Mouse (Mus musculus) liver, embryonic 14.5 days (tissue): Measurements from ENCODE around the gene Rplp2. TPM values are rescaled to one million over a fixed set of nuclear protein-coding genes. Genes with fewer than 3 reads are reported as not detected.

Source experiments
- ATAC-seq: fragments of 200-750 bp; cut with Nextera tagmentation; 2 replicates; pipeline ENCODE4 v1.8.0; 2017; ENCODE audit warnings: moderate number of reproducible peaks, mild to moderate bottlenecking, moderate library complexity; ENCODE audit not compliant: insufficient read depth
- DNase-seq, 3 experiments: peaks; one replicate each; pipeline ENCODE4 v3.0.0-alpha.2; 2012 to 2013; ENCODE audit warnings: low read depth in 3 of 3, low spot score in 3 of 3
- H3K27ac ChIP-seq: fragments of 300-500 bp; sonication (generic); 2 replicates; pipeline ENCODE4 v1.5.1; 2014; ENCODE audit warnings: moderate library complexity, mild to moderate bottlenecking, control low read depth, inconsistent platforms
- H3K27me3 ChIP-seq: fragments of 300-500 bp; sonication (generic); 2 replicates; pipeline ENCODE4 v1.6.1; 2014; ENCODE audit warnings: mild to moderate bottlenecking, low read length, moderate library complexity; ENCODE audit not compliant: control insufficient read depth, insufficient read depth
- H3K36me3 ChIP-seq: fragments of 300-500 bp; sonication (generic); replicated peaks from 2 replicates; pipeline ENCODE4 v1.6.1; 2014; ENCODE audit warnings: low read depth; ENCODE audit not compliant: control insufficient read depth, insufficient read depth
- H3K4me1 ChIP-seq, 2 experiments: fragments of 200-500 bp in 1 of 2; fragments of 300-500 bp in 1 of 2; sonication (generic) in 1 of 2; replicated peaks; 2 replicates each; pipeline ENCODE4 v1.6.1; 2012 to 2014; ENCODE audit warnings: antibody characterized with exemption in 1 of 2, inconsistent platforms in 1 of 2, low read length in 1 of 2; ENCODE audit not compliant: control insufficient read depth in 2 of 2, insufficient read depth in 2 of 2
- H3K4me2 ChIP-seq: fragments of 300-500 bp; sonication (generic); 2 replicates; pipeline ENCODE4 v1.6.1; 2014; ENCODE audit warnings: low read depth, mild to moderate bottlenecking, control low read depth, moderate library complexity
- H3K4me3 ChIP-seq, 2 experiments: fragments of 200-500 bp in 1 of 2; fragments of 300-500 bp in 1 of 2; sonication (generic) in 1 of 2; 2 replicates each; pipeline ENCODE4 v1.5.1; 2012 to 2014; ENCODE audit warnings: low read depth in 2 of 2, low read length in 2 of 2, mild to moderate bottlenecking in 2 of 2, control low read depth in 1 of 2, inconsistent platforms in 1 of 2, moderate library complexity in 1 of 2; ENCODE audit not compliant: insufficient read depth in 1 of 2
- H3K9ac ChIP-seq: fragments of 300-500 bp; sonication (generic); replicated peaks from 2 replicates; pipeline ENCODE4 v1.6.1; 2014; ENCODE audit warnings: mild to moderate bottlenecking, control low read depth, moderate library complexity
- H3K9me3 ChIP-seq: fragments of 300-500 bp; sonication (generic); 2 replicates; pipeline ENCODE4 v1.6.1; 2016; ENCODE audit warnings: low read length, mixed read lengths; ENCODE audit not compliant: control insufficient read depth
- CTCF ChIP-seq: IDR thresholded peaks from 2 replicates; pipeline ENCODE4 v1.5.1; 2016; ENCODE audit warnings: antibody characterized with exemption, low read depth, control low read depth
- EP300 ChIP-seq: IDR thresholded peaks from 2 replicates; pipeline ENCODE4 v1.6.1; 2016; ENCODE audit warnings: antibody characterized with exemption, low read depth
- WGBS: fragments of 180-500 bp; shearing (Covaris S2); extraction: QIAGEN DNeasy Blood & Tissue Kit; methylation state at CpG from one replicate; pipeline ENCODE4 v1.1.7; 2014; ENCODE audit not compliant: insufficient replicate concordance; 5-methylcytosine and 5-hydroxymethylcytosine counted together
- polyA plus RNA-seq, 2 experiments: library from polyadenylated mRNA; depleted of rRNA in 1 of 2; stranded (reverse) in 1 of 2; unstranded in 1 of 2; fragments of >200 nt; fragmentation: Nextera tagmentation in 1 of 2; extraction: Ambion mirVana in 1 of 2; gene quantifications; 2 replicates each; pipeline versions ENCODE4 v1.2.1 to v1.2.3; 2012 to 2014

Gene Rplp2
- polyA plus RNA-seq, 2 experiments = 661 to 942 TPM

- Histone ChIP-seq H3K9ac (no peak overlapping the region), H3K36me3 (peaks cover 8% of the 10 kb centered on the region), H3K27me3 (no peaks in the 10 kb centered on the region), H3K4me2 (peak overlapping the region; percentile 86), H3K9me3 (no peaks in the 10 kb centered on the region), H3K4me1 (peaks cover 8 to 24% of the 10 kb centered on the region in 2 experiments), H3K4me3 (peak overlapping the region in 1 of 2 experiments; percentile 39; a peak in 1 of 4 replicates), H3K27ac (no peak overlapping the region)
- no peak for DNase-seq
- TF ChIP-seq CTCF = no peak
- no peak for TF ChIP-seq EP300
- WGBS = 79% methylated on average over 15 of the region's 15 CpGs
- no peak for ATAC-seq
Observed at GRCm38 (mm10) chr7:141433517-141434400, 13.4 kb upstream of the Rplp2 start.

GRCm38 (mm10) chr7:141434464-141434863, 12.7 kb upstream of the Rplp2 start:
- 39% methylated on average over 8 of the region's 8 CpGs for WGBS
- no peaks in the 10 kb centered on the region for H3K27me3 ChIP-seq
- no peak overlapping the region; the same call in 1 of the 2 replicates for H3K9ac ChIP-seq
- H3K27ac ChIP-seq = no peak overlapping the region
- TF ChIP-seq EP300 (no peak), CTCF (no peak)
- DNase-seq (no peak), ATAC-seq (no peak)
- no peaks in the 10 kb centered on the region for H3K9me3 ChIP-seq
- H3K4me1 ChIP-seq = peaks cover 8 to 24% of the 10 kb centered on the region in 2 experiments
- peak overlapping the region; percentile 34 to 39 for H3K4me3 ChIP-seq
- peaks cover 14% of the 10 kb centered on the region for H3K36me3 ChIP-seq
- peak overlapping the region; percentile 86 for H3K4me2 ChIP-seq

GRCm38 (mm10) chr7:141435129-141435855, 11.9 kb upstream of the Rplp2 start:
- H3K36me3 ChIP-seq = peaks cover 22% of the 10 kb centered on the region
- peak overlapping the region; percentile 14 for H3K9ac ChIP-seq
- peak overlapping the region; percentile 86 for H3K4me2 ChIP-seq
- H3K9me3 ChIP-seq = no peaks in the 10 kb centered on the region
- H3K27ac ChIP-seq = 0 out of 2 replicates have a peak overlapping the region, but pooled peaks have one; percentile 6
- ATAC-seq (peak; percentile 63), DNase-seq (peak; percentile 73 to 77 (median 76))
- no peaks in the 10 kb centered on the region for H3K27me3 ChIP-seq
- TF ChIP-seq CTCF (no peak), EP300 (no peak)
- peaks cover 8 to 24% of the 10 kb centered on the region in 2 experiments for H3K4me1 ChIP-seq
- WGBS = 3% methylated on average over 17 of the region's 17 CpGs
- peak overlapping the region; percentile 34 to 39 for H3K4me3 ChIP-seq

- 0 out of 2 replicates have a peak overlapping the region, but pooled peaks have one; percentile 6 for H3K27ac ChIP-seq
- DNase-seq (no peak), ATAC-seq (no peak)
- no peaks in the 10 kb centered on the region for H3K9me3 ChIP-seq
- TF ChIP-seq EP300 (no peak), CTCF (no peak)
- H3K9ac ChIP-seq = no peak overlapping the region
- WGBS = 65% methylated on average over 9 of the region's 9 CpGs
- peaks cover 8 to 24% of the 10 kb centered on the region in 2 experiments for H3K4me1 ChIP-seq
- peaks cover 29% of the 10 kb centered on the region for H3K36me3 ChIP-seq
- H3K4me3 ChIP-seq = peak overlapping the region in 1 of 2 experiments; percentile 34; a peak in 1 of 4 replicates
- peak overlapping the region; percentile 86 for H3K4me2 ChIP-seq
- no peaks in the 10 kb centered on the region for H3K27me3 ChIP-seq
Observed at GRCm38 (mm10) chr7:141435856-141436522, 11.2 kb upstream of the Rplp2 start.
